Mouse (Mus musculus) embryo, embryonic 10 days (tissue): Measurements from ENCODE around the gene Snx25.

ENCODE experiments used
- DNase-seq: peaks from one replicate; pipeline ENCODE4 v3.0.0-alpha.2; 2015; ENCODE audit warnings: low spot score

Gene Snx25

GRCm38 (mm10) chr8:46010746-46011680, 140.9 kb downstream of the Snx25 start:
- peak; percentile 73 for DNase-seq

- DNase-seq, result no peak
These were observed 141.7 kb downstream of the Snx25 start for GRCm38 (mm10) chr8:46010306-46010705.

- DNase-seq, result no peak
These were observed 144.8 kb downstream of the Snx25 start for GRCm38 (mm10) chr8:46007050-46007672.

GRCm38 (mm10) chr8:46005596-46005995, 146.4 kb downstream of the Snx25 start, which contains the start of gene Ankrd37:
Gene Ankrd37 (minus strand): TSS chr8:46005707.
- no peak for DNase-seq

GRCm38 (mm10) chr8:45999784-46000705, 151.9 kb downstream of the Snx25 start:
- DNase-seq, result peak; percentile 99

GRCm38 (mm10) chr8:45999138-45999783, 152.7 kb downstream of the Snx25 start, which contains the start of gene Lrp2bp:
Gene Lrp2bp (plus strand): TSS chr8:45999303.
- DNase-seq, result peak; percentile 40

- no peak for DNase-seq
These were observed 153.7 kb downstream of the Snx25 start for GRCm38 (mm10) chr8:45998228-45998627.

GRCm38 (mm10) chr8:45995576-45995975, 156.4 kb downstream of the Snx25 start:
- no peak for DNase-seq

- no peak for DNase-seq
These were observed 157.8 kb downstream of the Snx25 start for GRCm38 (mm10) chr8:45994111-45994510.

- no peak for DNase-seq
These were observed 161.2 kb downstream of the Snx25 start for GRCm38 (mm10) chr8:45990631-45991310.

GRCm38 (mm10) chr8:45988189-45988588, 163.8 kb downstream of the Snx25 start:
- no peak for DNase-seq

GRCm38 (mm10) chr8:45986665-45987064, 165.3 kb downstream of the Snx25 start:
- DNase-seq, result no peak
